Mouse (Mus musculus) C2C12 (cell line): ENCODE measurements around the gene Fam114a2. TPM values are rescaled to one million over a fixed set of nuclear protein-coding genes. Genes with fewer than 3 reads are reported as not detected.

ENCODE experiments used
- H3K27me3 ChIP-seq: one replicate; pipeline ENCODE4 v1.6.1; 2011; ENCODE audit not compliant: control insufficient read depth, insufficient read depth, insufficient read length
- H3K36me3 ChIP-seq: one replicate; pipeline ENCODE4 v1.6.1; 2011; ENCODE audit not compliant: control insufficient read depth, insufficient read depth
- H3K4me3 ChIP-seq: one replicate; pipeline ENCODE4 v1.5.1; 2011; ENCODE audit warnings: mild to moderate bottlenecking, control low read depth; ENCODE audit not compliant: poor library complexity, insufficient read depth, severe bottlenecking
- H3K79me2 ChIP-seq: one replicate; pipeline ENCODE4 v1.6.1; 2011; ENCODE audit not compliant: control insufficient read depth, insufficient read depth
- H3K79me3 ChIP-seq: one replicate; pipeline ENCODE4 v1.6.1; 2011; ENCODE audit warnings: low read depth, control low read depth
- H3ac ChIP-seq: one replicate; pipeline ENCODE3; 2011; ENCODE audit warnings: low read depth; ENCODE audit not compliant: control insufficient read depth, insufficient read length
- CEBPB ChIP-seq: IDR thresholded peaks from one replicate; pipeline ENCODE4 v1.6.1; 2011; ENCODE audit warnings: low read depth, mild to moderate bottlenecking, control low read depth, moderate library complexity
- CTCF ChIP-seq: IDR thresholded peaks from one replicate; pipeline ENCODE4 v1.5.1; 2011; ENCODE audit not compliant: control insufficient read depth, insufficient read depth, insufficient read length
- FOSL1 ChIP-seq: IDR thresholded peaks from one replicate; pipeline ENCODE4 v1.8.0; 2011; ENCODE audit warnings: mild to moderate bottlenecking, low read length; ENCODE audit not compliant: poor library complexity, insufficient read depth, severe bottlenecking
- MAX ChIP-seq: IDR thresholded peaks from one replicate; pipeline ENCODE4 v1.6.1; 2011; ENCODE audit warnings: mild to moderate bottlenecking, control low read depth
- MYOD1 ChIP-seq: IDR thresholded peaks from one replicate; pipeline ENCODE4 v1.6.1; 2011; ENCODE audit warnings: low read depth; ENCODE audit not compliant: control insufficient read depth, insufficient read length
- MYOG ChIP-seq: IDR thresholded peaks from one replicate; pipeline ENCODE4 v1.6.1; 2011; ENCODE audit not compliant: control insufficient read depth, insufficient read length; ENCODE audit errors: extremely low read depth
- USF1 ChIP-seq: IDR thresholded peaks from one replicate; pipeline ENCODE4 v1.6.1; 2011; ENCODE audit warnings: low read depth, mild to moderate bottlenecking, control low read depth, moderate library complexity
- polyA plus RNA-seq: library from polyadenylated mRNA; unstranded; fragments of >200 nt; fragmentation: generic; extraction: Trizol; gene quantifications from one replicate; pipeline ENCODE4 v1.2.1, GENCODE M21; 2012; ENCODE audit warnings: missing spikeins

The Fam114a2 gene
- polyA plus RNA-seq, 1 experiment: 21.1 TPM

DNA sequence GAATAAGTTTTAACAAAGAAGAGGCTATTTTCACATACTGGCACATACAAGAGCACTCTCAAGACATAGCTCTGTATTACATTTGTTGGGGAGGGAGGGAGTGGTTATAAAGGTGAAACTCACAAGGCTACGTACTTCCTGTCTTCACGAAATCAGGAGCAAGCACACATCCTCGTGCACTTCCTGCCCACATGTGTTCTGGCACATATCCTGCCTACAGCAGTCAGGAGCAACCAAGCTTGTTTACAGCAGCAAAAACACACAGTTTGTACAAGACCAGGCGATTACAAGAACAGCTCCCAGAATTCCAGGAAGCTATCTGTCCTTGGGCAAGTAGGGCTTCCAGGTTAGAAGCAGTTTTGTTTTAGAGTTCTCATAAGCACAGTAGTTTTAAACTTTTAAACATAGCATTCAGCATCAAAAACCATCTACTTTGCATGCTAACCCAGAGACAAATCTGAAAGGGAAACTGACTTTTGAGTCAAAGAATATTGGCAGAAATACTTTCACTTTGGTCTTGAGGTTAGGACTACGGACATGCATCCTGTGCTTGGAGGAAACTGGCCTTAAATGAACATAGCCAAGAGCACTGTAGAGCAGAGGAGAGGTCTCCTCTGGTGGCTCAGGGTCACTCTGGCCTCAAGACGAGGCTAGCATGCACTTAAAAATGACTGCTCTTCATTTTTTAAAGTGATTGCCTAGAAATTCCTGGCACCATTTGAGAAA is 73.0 kb downstream of the Fam114a2 start:
- H3K27me3 ChIP-seq: no peaks in the 10 kb centered on the region
- H3K36me3 ChIP-seq: no peaks in the 10 kb centered on the region
- H3K79me3 ChIP-seq: no peaks in the 10 kb centered on the region
- H3K4me3 ChIP-seq: no peak overlapping the region
- no peak overlapping the region for H3ac ChIP-seq
- TF ChIP-seq MAX: no peak
- TF ChIP-seq MYOG: no peak
- TF ChIP-seq FOSL1: no peak
- TF ChIP-seq CTCF: no peak
- TF ChIP-seq MYOD1: no peak
- no peak for TF ChIP-seq USF1
- TF ChIP-seq CEBPB: no peak
- no peaks in the 10 kb centered on the region for H3K79me2 ChIP-seq

DNA sequence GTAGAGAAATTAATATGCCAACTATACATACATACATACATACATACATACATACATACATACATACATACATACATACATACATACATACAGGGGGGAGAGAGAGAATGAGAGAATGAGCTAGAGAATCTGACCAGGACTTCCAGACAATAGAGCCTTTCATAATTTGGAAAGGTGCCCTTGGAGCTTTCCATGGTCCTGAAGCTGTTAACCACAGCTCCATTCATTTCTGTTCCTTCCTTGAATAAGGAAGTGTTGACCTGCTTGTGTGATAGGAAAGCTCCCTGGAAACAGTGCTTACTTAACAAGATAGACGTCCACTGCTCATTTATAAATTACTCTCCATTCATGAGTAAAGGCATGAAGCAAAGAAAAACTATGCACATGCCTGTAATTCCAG is 84.3 kb downstream of the Fam114a2 start:
- H3K79me2 ChIP-seq: no peaks in the 10 kb centered on the region
- H3K4me3 ChIP-seq: no peak overlapping the region
- no peak for TF ChIP-seq CEBPB
- TF ChIP-seq MYOD1: no peak
- no peak for TF ChIP-seq FOSL1
- TF ChIP-seq MYOG: no peak
- TF ChIP-seq CTCF: no peak
- TF ChIP-seq MAX: no peak
- TF ChIP-seq USF1: no peak
- H3K79me3 ChIP-seq: no peaks in the 10 kb centered on the region
- no peaks in the 10 kb centered on the region for H3K36me3 ChIP-seq
- no peaks in the 10 kb centered on the region for H3K27me3 ChIP-seq
- H3ac ChIP-seq: no peak overlapping the region

Other genes with a start within 250 kb of the Fam114a2 start
- 5.5 TPM for gene Mfap3, start within 50 bp of the Fam114a2 start, polyA plus RNA-seq
- 43.0 TPM for gene Galnt10, start 126.8 kb upstream of the Fam114a2 start, polyA plus RNA-seq